Mouse (Mus musculus) CH12.LX (cell line): ENCODE measurements around the gene Sox10. TPM values are rescaled to one million over a fixed set of nuclear protein-coding genes. Genes with fewer than 3 reads are reported as not detected.

Experiments
- DNase-seq: peaks from one replicate; pipeline ENCODE4 v3.0.0-alpha.2; 2013; ENCODE audit errors: extremely low read depth
- H3K27ac ChIP-seq: 2 replicates; pipeline ENCODE4 v1.5.1; 2012; ENCODE audit warnings: low read depth, mild to moderate bottlenecking, control low read depth, moderate library complexity; ENCODE audit not compliant: insufficient read depth
- H3K27me3 ChIP-seq: replicated peaks from 2 replicates; pipeline ENCODE3; 2012; ENCODE audit warnings: inconsistent platforms
- H3K36me3 ChIP-seq, 2 experiments: replicated peaks in 1 of 2; 2 replicates each; pipeline versions ENCODE3 to v1.6.1; 2012; ENCODE audit warnings: inconsistent platforms in 1 of 2, low read length in 1 of 2, mild to moderate bottlenecking in 1 of 2, mixed read lengths in 1 of 2, moderate library complexity in 1 of 2; ENCODE audit not compliant: control insufficient read depth in 1 of 2, insufficient read depth in 1 of 2
- H3K4me1 ChIP-seq, 2 experiments: 2 replicates each; pipeline ENCODE4 v1.6.1; 2012; ENCODE audit warnings: inconsistent platforms in 1 of 2, moderate library complexity in 1 of 2; ENCODE audit not compliant: insufficient read depth in 2 of 2, control insufficient read depth in 1 of 2
- H3K4me2 ChIP-seq: 2 replicates; pipeline ENCODE4 v1.6.1; 2012; ENCODE audit warnings: low read depth, mild to moderate bottlenecking, control low read depth; ENCODE audit not compliant: poor library complexity, insufficient read depth, severe bottlenecking
- H3K4me3 ChIP-seq, 3 experiments: fragments of 150-350 bp in 1 of 3; sonication (generic) in 1 of 3; replicated peaks in 1 of 3; 2 replicates each; pipeline versions ENCODE3 to v1.5.1; 2011 to 2012; ENCODE audit warnings: low read depth in 2 of 3, low read length in 2 of 3, mild to moderate bottlenecking in 2 of 3, moderate library complexity in 2 of 3, control low read depth in 1 of 3, improper control_type of control experiment in 1 of 3, inconsistent platforms in 1 of 3, mixed read lengths in 1 of 3; ENCODE audit not compliant: poor library complexity in 1 of 3
- H3K79me2 ChIP-seq: replicated peaks from 2 replicates; pipeline ENCODE4 v1.6.1; 2012; ENCODE audit warnings: mild to moderate bottlenecking, moderate library complexity; ENCODE audit not compliant: control insufficient read depth, poor library complexity, insufficient read depth, severe bottlenecking; ENCODE audit errors: extremely low read depth
- H3K9ac ChIP-seq: 2 replicates; pipeline ENCODE4 v1.6.1; 2012; ENCODE audit warnings: low read depth, mild to moderate bottlenecking, control low read depth, moderate library complexity; ENCODE audit not compliant: insufficient read depth
- H3K9me3 ChIP-seq: replicated peaks from 2 replicates; pipeline ENCODE3; 2012; ENCODE audit warnings: low read length, inconsistent platforms, mixed read lengths
- CHD2 ChIP-seq: IDR thresholded peaks from 2 replicates; pipeline ENCODE4 v1.6.1; 2011; ENCODE audit warnings: low read length, improper control_type of control experiment
- EP300 ChIP-seq: IDR thresholded peaks from 2 replicates; pipeline ENCODE4 v1.6.1; 2011; ENCODE audit warnings: low read length, improper control_type of control experiment
- ETS1 ChIP-seq: conservative IDR thresholded peaks from 2 replicates; pipeline ENCODE4 v1.6.1; 2012; ENCODE audit warnings: low read depth, mild to moderate bottlenecking, inconsistent platforms, low read length, improper control_type of control experiment, moderate library complexity
- GABPA ChIP-seq: IDR thresholded peaks from 2 replicates; pipeline ENCODE4 v1.6.1; 2012; ENCODE audit warnings: low read depth, low read length, improper control_type of control experiment, inconsistent platforms; ENCODE audit not compliant: insufficient replicate concordance
- JUN ChIP-seq: IDR thresholded peaks from 2 replicates; pipeline ENCODE4 v1.6.1; 2011; ENCODE audit warnings: low read depth, mild to moderate bottlenecking, low read length, improper control_type of control experiment, moderate library complexity; ENCODE audit not compliant: insufficient read depth
- MAX ChIP-seq: IDR thresholded peaks from 2 replicates; pipeline ENCODE4 v1.6.1; 2011; ENCODE audit warnings: low read length, improper control_type of control experiment
- MAZ ChIP-seq: IDR thresholded peaks from 2 replicates; pipeline ENCODE4 v1.6.1; 2012; ENCODE audit warnings: low read depth, mild to moderate bottlenecking, inconsistent platforms, low read length, improper control_type of control experiment, moderate library complexity
- MXI1 ChIP-seq: IDR thresholded peaks from 2 replicates; pipeline ENCODE4 v1.6.1; 2011; ENCODE audit warnings: mild to moderate bottlenecking, low read depth, low read length, improper control_type of control experiment
- MYC ChIP-seq: IDR thresholded peaks from 2 replicates; pipeline ENCODE4 v1.6.1; 2011; ENCODE audit warnings: low read depth, mild to moderate bottlenecking, improper control_type of control experiment, low read length
- NELFE ChIP-seq: IDR thresholded peaks from 2 replicates; pipeline ENCODE4 v1.6.1; 2011; ENCODE audit warnings: low read depth, low read length, improper control_type of control experiment
- NRF1 ChIP-seq: IDR thresholded peaks from 2 replicates; pipeline ENCODE4 v1.6.1; 2014; ENCODE audit warnings: low read depth, mild to moderate bottlenecking, inconsistent platforms, low read length, improper control_type of control experiment, moderate library complexity
- POLR2A ChIP-seq: IDR thresholded peaks from 2 replicates; pipeline ENCODE4 v1.6.1; 2011; ENCODE audit warnings: low read depth, mild to moderate bottlenecking, improper control_type of control experiment, low read length
- SMC3 ChIP-seq: IDR thresholded peaks from 2 replicates; pipeline ENCODE4 v1.6.1; 2011; ENCODE audit warnings: low read depth, low read length, improper control_type of control experiment
- TCF12 ChIP-seq: IDR thresholded peaks from 2 replicates; pipeline ENCODE4 v1.6.1; 2014; ENCODE audit warnings: low read depth, mild to moderate bottlenecking, inconsistent platforms, low read length, improper control_type of control experiment
- UBTF ChIP-seq: IDR thresholded peaks from 2 replicates; pipeline ENCODE4 v1.6.1; 2012; ENCODE audit warnings: low read depth, mild to moderate bottlenecking, inconsistent platforms, low read length, improper control_type of control experiment, moderate library complexity
- USF2 ChIP-seq: conservative IDR thresholded peaks from 2 replicates; pipeline ENCODE4 v1.6.1; 2011; ENCODE audit warnings: low read depth, low read length, improper control_type of control experiment
- ZKSCAN1 ChIP-seq: IDR thresholded peaks from 2 replicates; pipeline ENCODE4 v1.6.1; 2012; ENCODE audit warnings: low read depth, inconsistent platforms, low read length, improper control_type of control experiment, borderline replicate concordance
- ZMIZ1 ChIP-seq: IDR thresholded peaks from 2 replicates; pipeline ENCODE4 v1.6.1; 2012; ENCODE audit warnings: low read depth, mild to moderate bottlenecking, inconsistent platforms, low read length, improper control_type of control experiment
- dilution Hi-C: fragments of 300-500 bp; cut with MboI; formaldehyde crosslinking; loops from 2 replicates; pipeline ENCODE4 v1.14.3; 2020; ENCODE audit warnings: low sequenced_read_pairs; ENCODE audit not compliant: extremely low pct_unique_long_range_greater_than_20kb, extremely low pct_ligation_motif_present
- in situ Hi-C: fragments of 300-500 bp; cut with MboI; formaldehyde crosslinking; loops from 3 replicates; pipeline ENCODE4 v1.14.3; 2019; ENCODE audit warnings: low sequenced_read_pairs, low pct_ligation_motif_present, low pct_unique_long_range_greater_than_20kb, mixed read lengths
- polyA plus RNA-seq: library from polyadenylated mRNA; unstranded; fragments of >175 nt; gene quantifications from 2 replicates; pipeline ENCODE4 v1.2.1, GENCODE M21; 2012; ENCODE audit warnings: low read depth; ENCODE audit not compliant: insufficient read length
- total RNA-seq, 2 experiments: library from RNA; depleted of rRNA; stranded (reverse); fragments of 300-350 nt in 1 of 2; fragments of >200 nt in 1 of 2; gene quantifications; 2 replicates each; pipeline ENCODE4 v1.2.3; 2012 to 2014

Gene Sox10
- total and polyA plus RNA-seq, 3 experiments = 0.08 TPM; not detected in 2

DNA sequence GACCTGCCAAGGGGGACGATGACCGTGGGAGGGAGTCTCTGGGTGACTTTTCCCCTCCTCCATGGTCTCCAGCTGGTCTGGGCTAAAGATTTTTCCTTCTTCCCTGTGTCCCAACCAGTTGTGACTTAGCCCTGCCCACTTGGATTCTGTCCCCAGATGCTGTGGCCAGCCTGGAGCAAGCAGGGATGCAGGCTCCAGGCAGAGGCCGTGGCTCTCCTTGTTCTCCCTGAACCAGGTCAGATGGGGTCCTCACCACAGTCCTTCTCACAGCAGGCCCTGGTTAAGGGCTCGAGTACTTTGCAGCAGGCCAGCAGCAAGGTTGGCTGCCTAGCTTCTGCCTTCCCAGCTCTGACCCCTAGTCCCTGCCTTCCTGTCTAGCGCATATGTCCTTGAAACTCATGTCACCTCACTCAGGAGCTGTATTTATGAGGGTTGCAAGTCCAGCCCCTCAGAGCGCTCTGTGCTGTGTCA, 31.8 kb downstream of the Sox10 start:
- no peak overlapping the region for H3K4me3 ChIP-seq
- H3K36me3 ChIP-seq = peaks cover 50 to 71% of the 10 kb centered on the region in 2 experiments
- no peaks in the 10 kb centered on the region for H3K79me2 ChIP-seq
- H3K9ac ChIP-seq = no peak overlapping the region
- H3K27me3 ChIP-seq = no peaks in the 10 kb centered on the region
- H3K27ac ChIP-seq = no peak overlapping the region
- dilution Hi-C loops = no loop called here
- no peak for DNase-seq
- peaks cover 0 to 9% of the 10 kb centered on the region in 2 experiments; a peak in 1 of 4 replicates for H3K4me1 ChIP-seq
- in situ Hi-C loops = no loop called here
- TF ChIP-seq MYC (no peak), NRF1 (no peak), POLR2A (no peak), UBTF (no peak), GABPA (no peak), ZMIZ1 (no peak), MXI1 (no peak), MAX (no peak), SMC3 (no peak), MAZ (no peak)
- no peaks in the 10 kb centered on the region for H3K9me3 ChIP-seq
- H3K4me2 ChIP-seq = no peak overlapping the region

DNA sequence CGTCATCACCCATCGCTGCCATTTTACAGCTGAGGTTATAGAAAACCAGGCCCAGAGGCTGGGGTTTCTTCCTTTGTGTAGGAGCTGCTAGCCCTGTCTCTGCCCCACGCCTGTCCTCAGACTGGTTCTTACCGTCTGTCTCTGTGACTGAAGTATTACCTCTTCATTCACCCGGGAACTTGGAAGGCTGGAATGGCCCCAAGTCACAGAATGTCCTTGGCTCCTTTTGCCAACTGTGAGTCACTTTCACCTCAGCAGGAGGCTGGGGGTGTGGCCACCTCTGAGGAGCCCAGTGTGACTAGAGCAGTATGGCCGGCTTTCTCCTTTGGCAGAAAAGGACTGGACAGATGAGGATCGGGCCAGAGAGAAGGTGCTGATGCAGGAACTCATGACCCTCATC, 33.6 kb downstream of the Sox10 start:
- Histone ChIP-seq H3K36me3 (peaks cover 68 to 88% of the 10 kb centered on the region in 2 experiments), H3K9ac (no peak overlapping the region), H3K27me3 (no peaks in the 10 kb centered on the region), H3K4me3 (no peak overlapping the region), H3K27ac (no peak overlapping the region), H3K9me3 (peaks cover 11% of the 10 kb centered on the region), H3K79me2 (no peaks in the 10 kb centered on the region), H3K4me1 (peaks cover 0 to 9% of the 10 kb centered on the region in 2 experiments; a peak in 1 of 4 replicates), H3K4me2 (no peak overlapping the region)
- DNase-seq = no peak
- in situ Hi-C loops = no loop called here
- dilution Hi-C loops = no loop called here
- TF ChIP-seq ZKSCAN1 (no peak), EP300 (no peak), USF2 (no peak), TCF12 (no peak), JUN (no peak), NELFE (no peak), ETS1 (no peak), CHD2 (no peak)
